Mouse (Mus musculus) right cerebral cortex, postnatal 14 days (tissue): ENCODE measurements at regions not wholly inside any gene's neighbourhood (a gene's known extent, or its start where the extent isn't known, plus 50 kb on each side); places are given as distances from the start of the nearest gene placed in this dataset.
A peak's percentile ranks its signal among the peaks of the same experiment; 100 is the strongest.
"Not testable (repeated sequence)": the region's sequence is repeated elsewhere in the genome, so short reads cannot be mapped to it uniquely, and the experiment has no call there.

Experiments
- DNase-seq: peaks from one replicate; pipeline ENCODE4 v3.0.0; 2022

GRCm38 (mm10) chr15:5658796-5659195 lies 414.8 kb upstream of the Ptger4 start:
- DNase-seq: no peak

DNA sequence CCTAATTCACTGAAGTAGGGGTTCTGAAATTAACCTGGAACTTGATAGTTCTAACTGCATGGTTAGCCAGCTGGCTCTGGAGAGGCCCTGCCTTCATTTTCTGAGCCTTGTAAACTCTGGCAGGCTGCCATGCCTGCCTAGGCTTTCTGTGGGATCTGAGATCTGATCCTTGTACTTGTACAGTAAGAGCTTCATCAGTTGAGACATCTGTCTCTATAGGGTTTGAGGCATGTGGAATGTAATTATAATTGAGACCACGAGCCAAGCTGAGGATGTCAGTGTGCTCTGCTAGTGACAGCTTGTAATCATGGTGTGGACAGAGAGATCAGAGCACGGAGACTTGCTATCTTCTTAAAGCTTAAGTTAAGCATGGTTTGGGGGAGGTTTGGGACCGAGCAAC lies 416.8 kb upstream of the Ptger4 start:
- peak; percentile 4 for DNase-seq

GRCm38 (mm10) chr15:5671781-5672180 lies 427.8 kb upstream of the Ptger4 start:
- no peak for DNase-seq

- DNase-seq: no peak
Observed at GRCm38 (mm10) chr15:5676704-5677103, 432.7 kb upstream of the Ptger4 start.

- DNase-seq: no peak
Observed at GRCm38 (mm10) chr15:5693810-5694209, 449.8 kb upstream of the Ptger4 start.

GRCm38 (mm10) chr15:5695015-5695414 lies 451.0 kb upstream of the Ptger4 start:
- no peak for DNase-seq

DNA sequence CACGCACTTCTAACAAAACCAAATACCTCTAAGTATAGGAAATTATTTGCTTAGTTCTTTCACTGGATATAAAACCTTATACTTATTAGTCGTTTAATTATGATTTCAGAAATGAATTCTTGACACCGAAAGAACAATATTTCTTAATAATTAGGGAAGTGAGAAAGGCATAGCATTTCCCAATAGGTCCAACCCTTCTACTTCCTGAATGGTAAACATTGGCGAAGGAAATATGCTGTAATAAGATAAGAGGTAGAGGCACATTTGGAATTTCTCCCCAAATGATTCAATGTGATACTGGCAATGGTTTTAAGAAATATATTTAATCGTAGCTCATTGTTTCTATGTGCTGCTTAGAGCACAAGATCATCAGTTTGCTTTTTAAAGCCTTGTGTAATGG lies 464.5 kb upstream of the Ptger4 start:
- no peak for DNase-seq

- DNase-seq: no peak
Observed at GRCm38 (mm10) chr15:5740658-5741057, 496.7 kb upstream of the Ptger4 start.

- DNase-seq: no peak
Observed at GRCm38 (mm10) chr15:5743893-5744292, 499.9 kb upstream of the Ptger4 start.

DNA sequence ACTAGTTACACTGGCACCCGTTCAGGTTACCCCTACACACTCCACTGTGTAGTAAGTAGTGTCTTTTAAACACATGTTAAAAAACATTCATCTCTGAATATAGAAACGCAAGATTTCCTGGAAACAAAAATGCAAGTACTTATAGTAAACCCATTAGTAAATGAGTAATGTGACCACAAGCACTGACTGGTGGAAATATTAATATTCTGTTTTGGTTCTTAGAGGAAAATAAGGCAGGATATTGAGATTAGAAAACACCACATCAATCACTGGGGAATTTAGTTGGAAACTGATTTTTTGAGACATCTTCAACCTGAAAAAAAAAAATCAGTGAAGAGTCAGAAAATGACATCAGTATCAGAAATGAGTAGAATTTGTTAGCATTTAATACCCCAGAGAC lies 514.7 kb upstream of the Ptger4 start:
- no peak for DNase-seq

DNA sequence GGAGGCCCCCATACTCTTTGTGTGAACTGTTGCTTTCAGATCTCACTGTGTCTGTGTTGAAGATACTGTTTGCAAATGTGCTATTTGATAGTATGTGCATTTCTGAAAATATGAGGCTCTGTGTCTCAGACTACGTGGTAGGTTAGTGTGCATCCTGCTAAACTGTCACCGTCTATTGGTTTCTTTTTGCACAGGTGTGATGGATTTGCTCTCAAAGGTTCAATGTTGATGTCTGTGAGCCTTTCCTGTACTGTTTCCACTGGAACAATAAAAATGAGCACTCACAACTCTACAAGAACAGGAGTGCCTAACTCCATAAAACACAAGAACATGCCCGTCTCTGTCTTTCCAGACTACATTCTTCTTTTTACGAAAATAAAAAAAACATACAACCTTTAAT lies 518.2 kb upstream of the Ptger4 start:
- no peak for DNase-seq

DNA sequence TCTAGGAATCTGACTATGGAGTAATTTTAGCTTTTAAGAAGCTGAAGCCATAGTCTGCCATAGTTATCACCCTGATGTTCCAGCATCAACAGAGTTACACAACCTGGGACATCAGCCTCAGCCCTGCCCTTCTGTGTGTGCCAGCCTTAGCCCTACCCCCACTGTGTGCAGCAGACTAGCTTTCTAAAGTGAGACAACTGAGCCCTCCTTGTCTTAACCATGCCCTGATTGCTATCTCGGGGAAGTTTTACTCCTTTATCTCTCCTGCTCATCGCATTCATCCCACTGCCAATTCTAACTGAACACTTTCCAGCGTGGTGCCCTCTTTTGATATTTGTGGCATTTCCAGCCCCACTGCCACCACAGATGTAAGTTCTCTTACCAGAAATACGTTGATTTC lies 522.5 kb upstream of the Dab2 start:
- no peak for DNase-seq

DNA sequence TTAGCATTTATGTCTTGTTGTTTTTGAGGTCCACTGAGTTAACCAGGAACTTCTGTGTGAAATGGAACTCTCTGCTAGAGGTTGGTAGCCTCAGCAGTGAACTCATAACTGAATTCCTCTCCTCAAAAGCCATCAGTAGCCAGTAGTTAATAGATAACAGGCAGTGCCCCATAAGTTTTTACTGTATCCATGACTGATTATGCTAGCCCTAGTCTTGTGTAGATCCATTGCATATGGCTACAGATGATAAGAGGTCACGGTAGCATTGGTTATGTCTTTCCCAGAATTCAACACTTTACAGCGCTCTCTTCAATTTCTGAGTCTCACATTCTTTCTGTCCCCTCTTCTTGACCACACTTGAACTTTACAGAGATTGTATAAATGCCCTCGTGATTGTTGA lies 499.7 kb upstream of the Dab2 start:
- DNase-seq: no peak

GRCm38 (mm10) chr15:5811154-5811732 lies 488.3 kb upstream of the Dab2 start:
- DNase-seq: no peak

DNA sequence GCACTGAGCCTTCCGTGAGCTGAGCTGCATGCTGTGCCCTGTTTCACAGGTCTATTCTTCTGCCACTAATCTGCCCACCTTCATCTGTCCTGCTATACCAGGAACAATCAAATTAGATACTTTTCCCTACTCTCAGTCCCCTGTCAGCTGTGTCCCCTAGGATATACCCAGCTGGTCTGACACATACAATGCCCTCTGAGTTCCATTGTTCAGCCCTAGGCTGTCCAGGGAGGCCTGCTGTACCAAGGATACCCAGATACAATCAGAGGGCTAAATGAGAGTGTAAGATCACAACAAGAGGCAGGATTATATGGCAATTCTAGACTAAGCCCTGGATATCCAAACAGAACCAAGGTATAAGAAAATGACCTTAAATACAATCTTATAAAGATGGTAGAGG lies 487.6 kb upstream of the Dab2 start:
- no peak for DNase-seq

- DNase-seq: no peak
Observed at GRCm38 (mm10) chr15:5817901-5818576, 481.5 kb upstream of the Dab2 start.

DNA sequence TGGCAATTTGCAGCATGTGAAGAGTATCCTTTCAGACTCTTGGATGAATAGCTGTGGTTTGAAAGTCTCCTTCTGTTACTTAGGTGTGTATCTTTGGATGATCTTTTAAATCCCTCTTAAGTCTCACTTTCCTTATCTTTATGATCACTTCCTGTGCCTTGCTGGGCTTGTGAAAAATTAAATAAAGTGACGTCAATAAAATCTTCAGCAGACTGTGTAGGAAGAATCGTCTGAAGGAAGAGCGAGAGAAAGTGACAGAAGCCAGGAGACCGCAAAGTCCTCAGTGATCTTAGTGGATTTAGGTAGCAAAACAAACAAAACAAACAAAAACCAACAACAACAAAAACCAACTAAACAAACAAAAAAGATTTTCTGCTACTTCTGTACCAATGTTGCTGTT lies 459.6 kb upstream of the Dab2 start:
- DNase-seq: no peak

DNA sequence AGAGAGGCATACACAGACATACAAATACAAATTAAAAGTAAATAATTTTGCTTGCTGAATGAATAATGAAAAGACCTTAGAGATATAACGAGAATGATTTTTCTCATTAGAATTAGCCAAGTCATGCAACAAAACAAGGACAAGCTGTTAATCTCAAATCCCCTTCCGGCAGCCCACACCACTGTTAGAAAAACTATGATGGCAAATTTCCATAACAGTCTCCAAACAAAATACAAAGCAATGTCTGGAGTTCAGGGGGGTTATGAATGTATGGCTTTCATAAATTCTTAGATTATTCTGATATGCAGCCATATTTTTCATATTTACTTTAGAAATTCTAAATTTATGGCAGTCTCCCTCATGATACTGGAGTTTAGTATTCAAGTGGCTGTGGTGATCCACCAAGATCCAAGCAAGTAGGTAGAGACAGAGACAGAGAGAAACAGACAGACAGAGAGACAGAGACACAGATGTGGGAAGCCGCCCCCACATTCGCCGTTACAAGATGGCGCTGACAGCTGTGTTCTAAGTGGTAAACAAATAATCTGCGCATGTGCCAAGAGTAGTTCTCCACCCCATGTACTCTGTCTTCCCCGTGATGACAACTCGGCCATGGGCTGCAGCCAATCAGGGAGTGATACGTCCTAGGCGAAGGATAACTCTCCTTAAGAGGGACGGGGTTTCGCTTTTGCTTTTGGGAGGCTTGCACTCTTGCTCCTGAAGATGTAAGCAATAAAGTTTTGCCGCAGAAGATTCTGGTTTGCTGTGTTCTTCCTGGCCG lies 458.0 kb upstream of the Dab2 start:
- not testable (repeated sequence) for DNase-seq

DNA sequence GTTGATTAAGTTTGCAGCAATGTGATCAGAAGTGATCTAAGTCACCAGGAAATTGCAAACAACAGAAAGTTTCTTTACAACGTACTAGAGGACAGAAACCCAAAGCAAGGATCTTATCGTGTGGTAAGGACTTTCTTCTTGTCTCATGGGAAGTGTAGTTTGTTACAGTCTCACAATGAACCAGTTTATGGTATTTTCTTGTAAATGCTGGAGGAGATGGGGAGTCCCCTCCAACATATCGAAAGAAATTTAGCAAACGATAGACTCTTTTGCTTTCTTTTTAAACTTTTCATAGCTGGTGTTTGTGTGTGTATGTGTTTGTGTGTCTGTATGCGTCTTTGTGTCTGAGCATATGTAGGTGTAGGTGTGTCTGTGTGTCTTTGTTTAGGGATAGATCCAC lies 453.0 kb upstream of the Dab2 start:
- no peak for DNase-seq

GRCm38 (mm10) chr15:5847413-5848100 lies 452.0 kb upstream of the Dab2 start:
- DNase-seq: no peak

- no peak for DNase-seq
Observed at GRCm38 (mm10) chr15:5852523-5852922, 447.1 kb upstream of the Dab2 start.

DNA sequence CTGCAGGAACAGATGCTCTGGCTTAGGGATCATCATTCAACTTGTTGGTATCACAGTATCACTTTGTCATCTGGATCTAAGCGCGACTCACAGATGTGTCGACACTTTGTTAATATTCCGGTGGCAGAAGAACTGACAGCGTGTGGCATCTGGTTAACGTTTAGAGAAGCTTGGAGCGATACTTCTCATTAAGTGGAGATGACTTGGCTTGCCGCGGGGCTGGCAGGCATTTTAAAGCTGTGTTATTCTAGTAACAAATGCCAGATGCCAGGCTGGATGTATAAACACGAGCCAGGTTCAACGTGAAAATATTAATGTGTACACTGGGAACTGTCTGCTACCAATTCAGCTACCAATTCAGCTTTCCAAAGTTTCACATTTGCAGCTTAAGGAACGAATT lies 430.3 kb upstream of the Dab2 start:
- no peak for DNase-seq

DNA sequence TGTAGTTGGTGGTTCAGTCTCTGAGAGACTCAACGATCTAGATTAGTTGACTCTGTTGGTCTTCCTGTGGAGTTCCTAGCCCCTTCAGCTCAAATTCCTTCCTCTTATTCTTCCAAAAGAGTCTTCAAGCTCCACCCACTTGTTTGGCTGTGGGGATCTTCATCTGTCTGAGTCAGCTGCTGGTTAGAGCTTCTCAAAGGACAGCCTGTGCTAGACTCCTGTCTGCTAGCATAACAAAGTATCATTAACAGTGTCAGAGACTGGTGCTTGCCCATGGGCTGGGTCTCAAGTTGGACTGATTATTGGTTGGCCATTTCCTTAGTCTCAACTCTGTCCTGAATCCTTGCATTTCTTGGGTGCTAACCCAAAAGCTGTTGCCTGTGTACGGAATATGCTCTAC lies 429.7 kb upstream of the Dab2 start:
- no peak for DNase-seq

DNA sequence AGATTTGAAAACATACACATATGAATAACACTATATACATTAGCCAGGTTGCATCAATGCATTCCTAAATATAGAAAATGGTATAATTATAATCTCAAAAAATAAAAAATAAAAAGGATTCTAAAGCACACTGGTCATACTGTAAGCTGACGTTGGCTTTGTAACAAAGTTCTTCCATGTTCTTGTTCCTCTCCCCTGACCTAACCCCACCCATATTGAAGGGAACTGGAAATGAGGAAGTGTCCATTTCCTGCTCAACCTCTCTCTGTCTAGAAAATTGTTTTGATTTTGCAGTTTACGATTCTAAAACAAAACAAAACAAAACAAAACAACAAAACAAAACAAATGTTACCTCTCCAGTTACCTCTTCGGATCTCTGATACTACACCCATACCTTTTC lies 427.5 kb upstream of the Dab2 start:
- DNase-seq: no peak
